In the genomic region with DNA sequence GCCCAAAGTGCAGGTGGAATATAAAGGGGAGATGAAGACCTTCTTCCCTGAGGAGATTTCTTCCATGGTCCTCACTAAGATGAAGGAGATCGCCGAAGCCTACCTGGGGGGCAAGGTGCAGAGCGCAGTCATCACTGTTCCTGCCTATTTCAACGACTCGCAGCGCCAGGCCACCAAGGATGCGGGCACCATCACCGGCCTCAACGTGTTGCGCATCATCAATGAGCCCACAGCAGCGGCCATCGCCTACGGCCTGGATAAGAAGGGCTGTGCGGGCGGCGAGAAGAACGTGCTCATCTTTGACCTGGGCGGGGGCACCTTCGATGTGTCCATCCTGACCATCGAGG, we compare ENCODE assay signal across 8 mouse cellular contexts. TPM values are rescaled to one million over a fixed set of nuclear protein-coding genes. Genes with fewer than 3 reads are reported as not detected.
DNase-seq lines count a peak whose midpoint lies in the region; ATAC-seq and TF ChIP-seq lines count a peak whose summit lies in the region.

No protein-coding gene starts in this region.

- no peak overlapping the region for H3K27ac ChIP-seq in forebrain, embryonic 15.5 days (replicated peaks)
- H3K27ac ChIP-seq in limb, embryonic 13.5 days = no peak overlapping the region
- no peak overlapping the region for H3K27ac ChIP-seq in olfactory bulb, adult 2 months (ENCODE audit: insufficient read depth, low read depth, low read length)

- H3K9ac ChIP-seq in forebrain, embryonic 15.5 days (replicated peaks) = 0 out of 2 replicates have a peak overlapping the region, but pooled peaks have one; percentile 8
- H3K9ac ChIP-seq in limb, embryonic 13.5 days = peak overlapping the region; percentile 53; the same call in 1 of the 2 replicates

- peak overlapping the region; percentile 96 for H3K4me3 ChIP-seq in megakaryocyte, embryonic 14.5 days (replicated peaks)
- H3K4me3 ChIP-seq in forebrain, embryonic 15.5 days = peak overlapping the region; percentile 71
- peak overlapping the region; percentile 65 for H3K4me3 ChIP-seq in limb, embryonic 13.5 days
- peak overlapping the region; percentile 83 for H3K4me3 ChIP-seq in olfactory bulb, adult 2 months (ENCODE audit: insufficient read depth, low read depth, low read length)

- no peak for TF ChIP-seq POLR2A in olfactory bulb, adult 2 months (IDR thresholded peaks at IDR 0.05; ENCODE audit: insufficient read depth, low read depth, low read length)

- H3K4me1 ChIP-seq in megakaryocyte, embryonic 14.5 days = peaks cover 26% of the 10 kb centered on the region
- peaks cover 27% of the 10 kb centered on the region for H3K4me1 ChIP-seq in forebrain, embryonic 15.5 days
- H3K4me1 ChIP-seq in limb, embryonic 13.5 days = peaks cover 24% of the 10 kb centered on the region
- H3K4me1 ChIP-seq in olfactory bulb, adult 2 months (ENCODE audit: control insufficient read depth, insufficient read depth, low read length) = peaks cover 20% of the 10 kb centered on the region

- TF ChIP-seq CTCF in olfactory bulb, adult 2 months (IDR thresholded peaks at IDR 0.05; ENCODE audit: insufficient read depth, low read depth, low read length) = no peak

- no peak for ATAC-seq in megakaryocyte, adult 5-6 weeks (ENCODE audit: poor library complexity, severe bottlenecking)
- no peak for ATAC-seq in forebrain, embryonic 15.5 days (replicated peaks)
- no peak for ATAC-seq in limb, embryonic 13.5 days (ENCODE audit: low FRiP score, low read depth)

- peaks cover 26% of the 10 kb centered on the region for H3K27me3 ChIP-seq in megakaryocyte, embryonic 14.5 days (replicated peaks)
- peaks cover 46% of the 10 kb centered on the region for H3K27me3 ChIP-seq in forebrain, embryonic 15.5 days
- peaks cover 42% of the 10 kb centered on the region for H3K27me3 ChIP-seq in limb, embryonic 13.5 days

- peak; percentile 54 for DNase-seq in cerebellum, adult 11-12 months
- no peak for DNase-seq in cerebellum, postnatal 14 days
- no peak for DNase-seq in yolk sac, embryonic 10.5 days (ENCODE audit: low spot score)

- WGBS in forebrain, embryonic 15.5 days = 7% methylated on average over 20 of the region's 20 CpGs
- WGBS in limb, embryonic 13.5 days = 11% methylated on average over 20 of the region's 20 CpGs
- WGBS in olfactory bulb, adult 2 months = 11% methylated on average over 20 of the region's 20 CpGs

- peak overlapping the region; percentile 75 for H3K4me2 ChIP-seq in forebrain, embryonic 15.5 days (replicated peaks)
- peak overlapping the region; percentile 87 for H3K4me2 ChIP-seq in limb, embryonic 13.5 days (replicated peaks)

- H3K36me3 ChIP-seq in megakaryocyte, embryonic 14.5 days (replicated peaks; ENCODE audit: low read length) = peaks cover 2% of the 10 kb centered on the region
- no peaks in the 10 kb centered on the region for H3K36me3 ChIP-seq in forebrain, embryonic 15.5 days
- no peaks in the 10 kb centered on the region for H3K36me3 ChIP-seq in limb, embryonic 13.5 days

- H3K9me3 ChIP-seq in megakaryocyte, embryonic 14.5 days = peaks cover 17% of the 10 kb centered on the region
- no peaks in the 10 kb centered on the region for H3K9me3 ChIP-seq in forebrain, embryonic 15.5 days
- H3K9me3 ChIP-seq in limb, embryonic 13.5 days = no peaks in the 10 kb centered on the region

RNA-seq across cellular contexts. Expression of a gene that starts 0.8 kb away (rescaled TPM):
- 2.9 and 5.8 TPM in 2 replicates for polyA plus RNA-seq in megakaryocyte, embryonic 14.5 days (2012; ENCODE audit: insufficient read depth, low replicate concordance)
- 1.3 and 2.2 TPM in 2 replicates for total RNA-seq in megakaryocyte, adult 5-6 weeks (2015)
- total RNA-seq in megakaryocyte, adult 5-6 weeks (2017) = 4.8 and 6.7 TPM in 2 replicates
- 4.5 and 5.7 TPM in 2 replicates for polyA plus RNA-seq in forebrain, embryonic 15.5 days (2015; fragmentation: Nextera tagmentation; extraction: Ambion mirVana)
- 6.7 TPM in 2 replicates for polyA plus RNA-seq in limb, embryonic 13.5 days (2015; fragmentation: Nextera tagmentation; extraction: Ambion mirVana)
- polyA plus RNA-seq in olfactory bulb, adult 2 months (2012; ENCODE audit: insufficient read depth, insufficient read length, low replicate concordance, missing spikeins) = not detected in 2 replicates

RNA-seq across cellular contexts. Expression of a gene that starts 12.5 kb away (rescaled TPM):
- polyA plus RNA-seq in megakaryocyte, embryonic 14.5 days (2012; ENCODE audit: insufficient read depth, low replicate concordance) = not detected in 2 replicates
- total RNA-seq in megakaryocyte, adult 5-6 weeks (2015) = 0.58 TPM in 1 of 2 replicates, not detected in the other
- 0.18 TPM in 1 of 2 replicates, not detected in the other for total RNA-seq in megakaryocyte, adult 5-6 weeks (2017)
- polyA plus RNA-seq in forebrain, embryonic 15.5 days (2015; fragmentation: Nextera tagmentation; extraction: Ambion mirVana) = 1.2 TPM in 2 replicates
- 4.5 and 4.8 TPM in 2 replicates for polyA plus RNA-seq in limb, embryonic 13.5 days (2015; fragmentation: Nextera tagmentation; extraction: Ambion mirVana)
- not detected in 2 replicates for polyA plus RNA-seq in olfactory bulb, adult 2 months (2012; ENCODE audit: insufficient read depth, insufficient read length, low replicate concordance, missing spikeins)

RNA-seq across cellular contexts. Expression of a gene that starts 34.7 kb away (rescaled TPM):
- polyA plus RNA-seq in megakaryocyte, embryonic 14.5 days (2012; ENCODE audit: insufficient read depth, low replicate concordance) = 0.79 and 4.7 TPM in 2 replicates
- 8.9 and 11.7 TPM in 2 replicates for total RNA-seq in megakaryocyte, adult 5-6 weeks (2015)
- 9.1 and 10.1 TPM in 2 replicates for total RNA-seq in megakaryocyte, adult 5-6 weeks (2017)
- polyA plus RNA-seq in forebrain, embryonic 15.5 days (2015; fragmentation: Nextera tagmentation; extraction: Ambion mirVana) = 4.5 TPM in 2 replicates
- 8.9 and 10.1 TPM in 2 replicates for polyA plus RNA-seq in limb, embryonic 13.5 days (2015; fragmentation: Nextera tagmentation; extraction: Ambion mirVana)
- polyA plus RNA-seq in olfactory bulb, adult 2 months (2012; ENCODE audit: insufficient read depth, insufficient read length, low replicate concordance, missing spikeins) = not detected in 2 replicates

RNA-seq across cellular contexts. Expression of a gene that starts 35.4 kb away (rescaled TPM):
- 2.4 and 7.2 TPM in 2 replicates for polyA plus RNA-seq in megakaryocyte, embryonic 14.5 days (2012; ENCODE audit: insufficient read depth, low replicate concordance)
- total RNA-seq in megakaryocyte, adult 5-6 weeks (2015) = 11.9 and 13.5 TPM in 2 replicates
- 7.2 and 9.2 TPM in 2 replicates for total RNA-seq in megakaryocyte, adult 5-6 weeks (2017)
- 16.2 and 19.0 TPM in 2 replicates for polyA plus RNA-seq in forebrain, embryonic 15.5 days (2015; fragmentation: Nextera tagmentation; extraction: Ambion mirVana)
- 21.6 and 22.3 TPM in 2 replicates for polyA plus RNA-seq in limb, embryonic 13.5 days (2015; fragmentation: Nextera tagmentation; extraction: Ambion mirVana)
- polyA plus RNA-seq in olfactory bulb, adult 2 months (2012; ENCODE audit: insufficient read depth, insufficient read length, low replicate concordance, missing spikeins) = not detected in 2 replicates
